Mouse (Mus musculus): ENCODE data around the gene Sbno2. TPM values are rescaled to one million over a fixed set of nuclear protein-coding genes. Genes with fewer than 3 reads are reported as not detected.
A peak's percentile ranks its signal among the peaks of the same experiment; 100 is the strongest.

Sbno2 gene
- polyA plus RNA-seq, 1 experiment from 2014 or later, result 14.9 TPM

DNA sequence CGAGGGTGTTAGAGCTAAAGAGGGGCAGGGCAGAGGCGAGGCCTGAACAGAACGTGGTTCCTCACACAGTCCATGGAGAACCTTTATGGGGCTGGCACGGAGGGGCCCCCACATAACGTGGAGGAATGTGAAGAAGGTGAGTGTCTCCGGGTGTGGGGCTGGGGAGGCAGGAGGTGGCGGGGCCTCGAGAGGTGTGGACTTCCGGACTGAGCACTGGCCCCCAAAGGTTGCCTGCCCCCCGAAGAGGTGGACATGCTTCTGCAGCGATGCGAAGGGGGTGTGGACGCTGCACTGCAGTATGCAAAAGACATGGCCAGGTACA lies 84.1 kb downstream of the Sbno2 start:
- Histone ChIP-seq H3K9me3 (ENCODE audit: control insufficient read depth, low read length) (no peaks in the 10 kb centered on the region), H3K9ac (replicated peaks; ENCODE audit: low read depth, low read length) (no peak overlapping the region), H3K4me3 (replicated peaks; ENCODE audit: low read length) (no peak overlapping the region), H3K27me3 (replicated peaks; ENCODE audit: control insufficient read depth, insufficient read depth, low read length) (peaks cover 21% of the 10 kb centered on the region), H3K36me3 (ENCODE audit: control insufficient read depth, insufficient read depth) (no peaks in the 10 kb centered on the region), H3K27ac (ENCODE audit: low read length) (no peak overlapping the region), H3K4me2 (ENCODE audit: low read length) (no peak overlapping the region), H3K4me1 (replicated peaks; ENCODE audit: control insufficient read depth, insufficient read depth, low read length) (no peaks in the 10 kb centered on the region)
- no peak for ATAC-seq
- 93% methylated on average over 13 of the region's 13 CpGs for WGBS

DNA sequence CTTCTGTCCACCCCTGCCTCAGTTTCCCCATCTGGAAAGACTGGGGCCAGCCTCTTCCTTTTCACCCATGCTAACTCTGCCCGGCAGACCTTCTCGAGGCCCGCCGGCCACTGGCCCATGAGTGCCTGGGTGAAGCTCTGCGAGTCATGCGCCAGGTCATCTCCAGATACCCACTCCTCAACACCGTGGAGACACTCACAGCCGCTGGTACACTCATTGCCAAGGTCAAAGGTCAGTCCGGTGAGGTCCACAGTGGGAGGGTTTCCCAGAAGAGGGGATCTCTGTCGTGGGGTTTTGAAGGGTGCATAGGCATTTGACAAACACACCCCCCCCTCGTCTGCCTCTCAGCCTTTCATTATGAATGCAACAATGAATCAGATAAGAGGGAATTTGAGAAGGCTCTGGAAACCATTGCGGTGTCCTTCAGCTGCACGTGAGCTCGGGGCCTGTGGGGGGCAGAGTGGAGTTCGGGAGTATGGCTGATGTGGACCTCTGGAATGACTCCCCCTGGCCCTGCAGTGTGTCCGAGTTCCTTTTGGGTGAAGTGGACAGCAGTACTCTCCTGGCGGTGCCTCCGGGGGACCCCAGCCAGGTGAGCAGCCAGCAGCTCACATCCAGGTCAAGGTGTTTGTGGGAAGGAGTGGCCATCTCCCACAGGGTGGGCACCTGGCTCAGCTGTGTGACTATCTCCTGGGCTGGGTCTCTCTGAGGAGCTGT lies 84.6 kb downstream of the Sbno2 start:
- no peaks in the 10 kb centered on the region for H3K36me3 ChIP-seq (ENCODE audit: control insufficient read depth, insufficient read depth)
- H3K9me3 ChIP-seq (ENCODE audit: control insufficient read depth, low read length), result no peaks in the 10 kb centered on the region
- H3K4me3 ChIP-seq (replicated peaks; ENCODE audit: low read length), result no peak overlapping the region
- H3K27ac ChIP-seq (ENCODE audit: low read length), result no peak overlapping the region
- WGBS, result 82% methylated on average over 18 of the region's 18 CpGs
- H3K4me1 ChIP-seq (replicated peaks; ENCODE audit: control insufficient read depth, insufficient read depth, low read length), result no peaks in the 10 kb centered on the region
- H3K27me3 ChIP-seq (replicated peaks; ENCODE audit: control insufficient read depth, insufficient read depth, low read length), result peaks cover 27% of the 10 kb centered on the region
- H3K9ac ChIP-seq (replicated peaks; ENCODE audit: low read depth, low read length), result no peak overlapping the region
- no peak overlapping the region for H3K4me2 ChIP-seq (ENCODE audit: low read length)
- ATAC-seq, result no peak

DNA sequence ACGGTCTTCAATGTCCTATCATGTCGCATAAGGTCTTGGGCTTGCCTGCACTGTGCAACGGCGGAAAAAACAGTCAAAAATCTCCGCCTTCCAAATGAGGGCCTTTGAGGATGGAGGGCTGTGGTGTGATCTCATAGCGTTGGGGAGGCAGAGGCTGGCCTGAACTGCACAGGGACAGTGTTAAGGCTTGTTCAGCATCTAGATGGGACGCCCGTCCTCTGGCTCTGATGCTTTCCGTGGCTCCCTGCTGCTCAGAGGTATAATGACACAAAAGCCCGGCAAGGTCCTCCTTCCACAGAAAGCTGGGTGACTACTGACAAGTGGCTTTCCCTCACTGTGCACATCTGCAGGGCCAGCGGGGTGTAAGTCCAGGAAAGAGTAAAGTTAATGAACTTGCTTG lies 85.2 kb downstream of the Sbno2 start:
- Histone ChIP-seq H3K36me3 (ENCODE audit: control insufficient read depth, insufficient read depth) (no peaks in the 10 kb centered on the region), H3K27ac (ENCODE audit: low read length) (no peak overlapping the region), H3K4me3 (replicated peaks; ENCODE audit: low read length) (no peak overlapping the region), H3K4me1 (replicated peaks; ENCODE audit: control insufficient read depth, insufficient read depth, low read length) (no peaks in the 10 kb centered on the region), H3K4me2 (ENCODE audit: low read length) (no peak overlapping the region), H3K9me3 (ENCODE audit: control insufficient read depth, low read length) (no peaks in the 10 kb centered on the region), H3K27me3 (replicated peaks; ENCODE audit: control insufficient read depth, insufficient read depth, low read length) (peaks cover 30% of the 10 kb centered on the region), H3K9ac (replicated peaks; ENCODE audit: low read depth, low read length) (no peak overlapping the region)
- no peak for ATAC-seq
- 20% methylated on average over 11 of the region's 11 CpGs for WGBS

DNA sequence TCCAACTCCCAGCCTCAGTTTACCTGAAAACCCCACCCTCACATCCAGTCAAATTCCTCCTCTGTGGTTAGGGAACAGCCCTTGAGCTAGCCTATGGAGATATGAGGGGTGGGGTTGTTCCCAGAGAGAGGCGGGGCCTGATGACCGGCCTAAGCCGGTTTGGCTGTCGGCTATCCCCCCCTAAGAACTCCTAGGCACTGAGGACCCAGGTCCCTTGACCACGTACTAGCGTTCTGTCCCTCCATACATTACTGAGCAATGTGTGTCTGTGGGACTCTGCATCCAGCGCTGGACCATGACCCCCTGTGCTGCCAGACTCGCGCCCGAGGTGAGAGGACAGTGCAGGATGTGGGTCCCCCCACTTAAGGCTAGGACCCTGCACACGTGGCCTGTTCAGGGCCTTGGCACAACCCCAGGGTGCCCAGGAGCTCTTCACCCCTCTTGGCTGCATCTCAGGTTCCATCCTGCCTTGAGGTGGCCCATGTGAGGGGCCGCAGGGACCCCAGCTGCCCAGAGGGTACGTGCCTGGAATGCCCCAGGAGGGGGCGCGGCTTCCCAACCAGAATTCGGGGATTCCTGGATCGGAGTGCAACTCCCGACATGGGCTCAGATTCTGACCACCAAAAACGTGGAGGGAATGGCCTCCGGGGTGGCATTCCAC lies 85.8 kb downstream of the Sbno2 start:
- H3K4me1 ChIP-seq (replicated peaks; ENCODE audit: control insufficient read depth, insufficient read depth, low read length), result no peaks in the 10 kb centered on the region
- peak overlapping the region; percentile 31; the same call in 1 of the 2 replicates for H3K9ac ChIP-seq (replicated peaks; ENCODE audit: low read depth, low read length)
- no peak overlapping the region for H3K27ac ChIP-seq (ENCODE audit: low read length)
- no peak overlapping the region for H3K4me3 ChIP-seq (replicated peaks; ENCODE audit: low read length)
- H3K27me3 ChIP-seq (replicated peaks; ENCODE audit: control insufficient read depth, insufficient read depth, low read length), result peaks cover 36% of the 10 kb centered on the region
- no peak for ATAC-seq
- H3K9me3 ChIP-seq (ENCODE audit: control insufficient read depth, low read length), result no peaks in the 10 kb centered on the region
- WGBS, result 5% methylated on average over 20 of the region's 20 CpGs
- H3K4me2 ChIP-seq (ENCODE audit: low read length), result no peak overlapping the region
- no peaks in the 10 kb centered on the region for H3K36me3 ChIP-seq (ENCODE audit: control insufficient read depth, insufficient read depth)

DNA sequence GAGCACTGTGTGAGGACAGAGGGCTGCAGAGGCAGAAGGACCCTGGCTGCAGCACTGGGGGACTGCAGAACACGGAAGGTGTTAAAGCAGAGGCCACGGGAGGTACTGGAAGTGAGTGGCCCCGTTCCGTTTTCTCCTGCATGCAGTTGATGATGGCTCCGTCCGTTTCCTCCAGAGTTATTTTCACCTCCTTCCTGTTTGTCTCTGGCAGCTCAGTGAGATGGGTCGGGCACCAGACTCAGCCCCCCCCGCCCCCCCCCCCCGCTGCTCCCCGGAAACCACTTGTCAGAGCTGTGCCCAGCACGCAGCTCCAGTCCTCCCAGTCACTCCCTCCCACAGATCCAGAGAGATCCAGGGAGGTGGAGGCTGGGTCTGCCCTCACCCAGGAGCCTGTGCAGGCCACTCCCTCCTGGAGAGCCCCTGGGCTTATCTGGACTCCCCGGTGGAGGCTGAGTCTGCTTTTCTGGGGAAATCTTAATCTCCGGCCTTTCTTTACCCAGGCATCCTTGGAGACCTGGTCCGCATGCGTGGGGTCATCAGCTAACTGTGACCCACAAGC lies 86.6 kb downstream of the Sbno2 start:
- Histone ChIP-seq H3K4me1 (replicated peaks; ENCODE audit: control insufficient read depth, insufficient read depth, low read length) (no peaks in the 10 kb centered on the region), H3K4me2 (ENCODE audit: low read length) (no peak overlapping the region), H3K27me3 (replicated peaks; ENCODE audit: control insufficient read depth, insufficient read depth, low read length) (peaks cover 44% of the 10 kb centered on the region), H3K4me3 (replicated peaks; ENCODE audit: low read length) (no peak overlapping the region), H3K27ac (ENCODE audit: low read length) (no peak overlapping the region), H3K36me3 (ENCODE audit: control insufficient read depth, insufficient read depth) (no peaks in the 10 kb centered on the region), H3K9ac (replicated peaks; ENCODE audit: low read depth, low read length) (no peak overlapping the region), H3K9me3 (ENCODE audit: control insufficient read depth, low read length) (no peaks in the 10 kb centered on the region)
- no peak for ATAC-seq
- WGBS, result 9% methylated on average over 15 of the region's 15 CpGs

DNA sequence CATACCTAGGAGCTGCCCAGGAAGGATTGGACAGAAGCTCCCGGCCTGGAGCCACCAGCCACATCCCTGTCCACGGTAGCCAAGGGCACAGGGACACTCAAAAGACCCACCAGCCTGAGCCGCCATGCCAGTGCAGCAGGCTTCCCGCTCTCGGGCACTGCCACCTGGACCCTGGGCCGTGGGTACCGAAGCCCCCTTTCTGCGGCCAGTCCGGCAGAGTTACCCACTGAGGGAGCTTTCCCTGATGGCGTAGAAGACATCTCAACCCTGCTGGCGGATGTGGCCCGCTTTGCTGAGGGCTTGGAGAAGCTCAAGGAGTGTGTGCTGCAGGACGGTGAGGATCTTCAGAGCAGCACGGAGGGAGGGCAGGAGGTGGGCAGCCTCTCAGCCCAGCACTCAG lies 87.6 kb downstream of the Sbno2 start:
- H3K36me3 ChIP-seq (ENCODE audit: control insufficient read depth, insufficient read depth), result no peaks in the 10 kb centered on the region
- peaks cover 54% of the 10 kb centered on the region for H3K27me3 ChIP-seq (replicated peaks; ENCODE audit: control insufficient read depth, insufficient read depth, low read length)
- H3K9ac ChIP-seq (replicated peaks; ENCODE audit: low read depth, low read length), result no peak overlapping the region
- H3K27ac ChIP-seq (ENCODE audit: low read length), result no peak overlapping the region
- ATAC-seq, result no peak
- H3K4me3 ChIP-seq (replicated peaks; ENCODE audit: low read length), result no peak overlapping the region
- no peaks in the 10 kb centered on the region for H3K9me3 ChIP-seq (ENCODE audit: control insufficient read depth, low read length)
- H3K4me1 ChIP-seq (replicated peaks; ENCODE audit: control insufficient read depth, insufficient read depth, low read length), result no peaks in the 10 kb centered on the region
- WGBS, result 80% methylated on average over 14 of the region's 14 CpGs
- no peak overlapping the region for H3K4me2 ChIP-seq (ENCODE audit: low read length)

DNA sequence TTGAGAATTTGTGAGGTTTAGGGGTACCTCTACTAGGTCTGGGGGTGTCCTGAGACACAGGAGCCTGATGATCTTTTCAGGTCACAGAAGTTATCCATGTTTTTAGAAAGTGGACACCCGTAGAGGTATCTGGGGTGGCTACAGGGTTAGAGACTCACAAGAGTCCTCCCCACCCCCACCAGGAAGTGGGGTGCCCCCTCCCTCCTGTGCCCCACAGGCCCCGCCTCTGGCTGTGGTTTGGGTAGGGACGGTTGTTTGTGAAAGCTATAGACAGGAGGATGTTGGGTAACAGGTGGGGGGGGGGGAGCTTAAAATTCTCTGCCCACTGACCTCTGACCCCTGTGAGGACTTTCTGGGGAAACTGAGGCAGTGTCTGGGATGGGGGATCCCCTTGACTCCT lies 88.0 kb downstream of the Sbno2 start:
- ATAC-seq, result no peak
- Histone ChIP-seq H3K36me3 (ENCODE audit: control insufficient read depth, insufficient read depth) (no peaks in the 10 kb centered on the region), H3K4me1 (replicated peaks; ENCODE audit: control insufficient read depth, insufficient read depth, low read length) (no peaks in the 10 kb centered on the region), H3K9ac (replicated peaks; ENCODE audit: low read depth, low read length) (no peak overlapping the region), H3K27ac (ENCODE audit: low read length) (no peak overlapping the region), H3K27me3 (replicated peaks; ENCODE audit: control insufficient read depth, insufficient read depth, low read length) (peaks cover 58% of the 10 kb centered on the region), H3K4me2 (ENCODE audit: low read length) (no peak overlapping the region), H3K9me3 (ENCODE audit: control insufficient read depth, low read length) (no peaks in the 10 kb centered on the region), H3K4me3 (replicated peaks; ENCODE audit: low read length) (no peak overlapping the region)
- WGBS, result 80% methylated on average over 3 of the region's 3 CpGs

DNA sequence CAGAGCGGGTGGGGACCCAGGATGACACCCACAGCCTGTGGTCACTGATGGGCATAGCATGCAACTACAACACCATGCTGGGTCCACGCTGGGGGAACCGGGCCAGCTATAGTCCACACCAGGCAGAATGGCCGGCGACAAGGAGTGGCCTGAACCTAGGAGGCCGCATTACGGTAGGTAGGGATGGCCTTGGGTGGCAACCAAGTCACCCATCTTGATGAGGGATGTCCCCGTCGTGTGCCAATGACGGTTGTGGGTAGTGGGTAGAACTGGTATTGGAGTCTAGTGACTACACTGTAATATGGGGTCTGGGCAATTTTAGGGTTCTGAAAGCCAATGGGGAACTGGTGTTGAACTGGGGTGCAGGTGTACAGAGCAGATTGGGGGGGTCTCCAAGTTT lies 88.4 kb downstream of the Sbno2 start:
- no peak for ATAC-seq
- no peak overlapping the region for H3K9ac ChIP-seq (replicated peaks; ENCODE audit: low read depth, low read length)

DNA sequence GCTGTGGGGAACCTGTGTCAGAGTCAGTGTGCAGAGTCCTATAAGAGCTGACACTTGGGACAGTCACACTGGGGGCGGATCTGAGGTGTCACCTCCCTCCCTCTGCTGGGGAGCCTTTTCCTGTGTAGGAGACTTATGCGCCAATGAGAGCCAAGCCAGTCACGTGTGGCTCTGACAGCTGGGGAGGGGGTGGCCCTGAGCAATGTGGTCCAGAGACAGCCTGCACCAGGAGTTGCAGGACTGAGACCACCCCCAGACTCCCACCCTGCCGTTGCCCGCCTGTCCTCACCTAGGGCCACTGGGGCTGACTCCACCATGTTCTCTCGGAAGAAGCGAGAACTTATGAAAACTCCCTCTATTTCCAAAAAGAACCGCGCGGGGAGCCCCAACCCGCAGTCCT lies 88.9 kb downstream of the Sbno2 start, which contains the start of gene Arhgap45:
Gene Arhgap45, plus strand, starts transcription at position 143 of the 400 bp plus-strand sequence.
- no peaks in the 10 kb centered on the region for H3K36me3 ChIP-seq (ENCODE audit: control insufficient read depth, insufficient read depth)
- no peak within 1 kb of the TSS for H3K9ac ChIP-seq (replicated peaks; ENCODE audit: low read depth, low read length)
- H3K4me1 ChIP-seq (replicated peaks; ENCODE audit: control insufficient read depth, insufficient read depth, low read length), result no peaks in the 10 kb centered on the region
- H3K27ac ChIP-seq (ENCODE audit: low read length), result no peak within 1 kb of the TSS
- no peak within 1 kb of the TSS for H3K4me3 ChIP-seq (replicated peaks; ENCODE audit: low read length)
- ATAC-seq, result no peak
- peaks cover 65% of the 10 kb centered on the region for H3K27me3 ChIP-seq (replicated peaks; ENCODE audit: control insufficient read depth, insufficient read depth, low read length)
- no peak within 1 kb of the TSS for H3K4me2 ChIP-seq (ENCODE audit: low read length)
- 70% methylated on average over 11 of the region's 11 CpGs for WGBS
- H3K9me3 ChIP-seq (ENCODE audit: control insufficient read depth, low read length), result no peaks in the 10 kb centered on the region; the same call in 1 of the 2 replicates

More for the DNA sequence above, 88.4 kb downstream of the Sbno2 start:
- Histone ChIP-seq H3K4me1 (replicated peaks; ENCODE audit: control insufficient read depth, insufficient read depth, low read length) (no peaks in the 10 kb centered on the region), H3K27ac (ENCODE audit: low read length) (no peak overlapping the region), H3K4me2 (ENCODE audit: low read length) (no peak overlapping the region), H3K4me3 (replicated peaks; ENCODE audit: low read length) (no peak overlapping the region), H3K9me3 (ENCODE audit: control insufficient read depth, low read length) (no peaks in the 10 kb centered on the region; the same call in 1 of the 2 replicates), H3K27me3 (replicated peaks; ENCODE audit: control insufficient read depth, insufficient read depth, low read length) (peaks cover 62% of the 10 kb centered on the region), H3K36me3 (ENCODE audit: control insufficient read depth, insufficient read depth) (no peaks in the 10 kb centered on the region)
- WGBS, result 84% methylated on average over 10 of the region's 10 CpGs

All from forebrain, embryonic 16.5 days (tissue).